Mouse (Mus musculus): Measurements from ENCODE around the gene Tigd3. TPM values are rescaled to one million over a fixed set of nuclear protein-coding genes. Genes with fewer than 3 reads are reported as not detected.

The Tigd3 gene
- polyA plus RNA-seq, 1 experiment: 1.0 TPM

GRCm38 (mm10) chr19:5907275-5907674 lies 13.3 kb upstream of the Tigd3 start:
- no peak for TF ChIP-seq FOSL1 (IDR thresholded peaks at IDR 0.05; ENCODE audit: insufficient read depth, low read length, poor library complexity, severe bottlenecking)
- no peak for TF ChIP-seq CTCF (IDR thresholded peaks at IDR 0.05; ENCODE audit: control insufficient read depth, insufficient read depth, insufficient read length)
- no peak for TF ChIP-seq CEBPB (IDR thresholded peaks at IDR 0.05; ENCODE audit: low read depth)
- H3K27me3 ChIP-seq (ENCODE audit: control insufficient read depth, insufficient read depth, insufficient read length): no peaks in the 10 kb centered on the region
- H3K36me3 ChIP-seq (ENCODE audit: control insufficient read depth, insufficient read depth): peaks cover 57% of the 10 kb centered on the region
- H3ac ChIP-seq (ENCODE audit: control insufficient read depth, insufficient read length, low read depth): no peak overlapping the region
- peaks cover 59% of the 10 kb centered on the region for H3K79me2 ChIP-seq (ENCODE audit: control insufficient read depth, insufficient read depth)
- no peak overlapping the region for H3K4me3 ChIP-seq (ENCODE audit: insufficient read depth, poor library complexity, severe bottlenecking)
- H3K79me3 ChIP-seq (ENCODE audit: low read depth): peaks cover 49% of the 10 kb centered on the region

GRCm38 (mm10) chr19:5893282-5894001 lies 507 bp downstream of the Tigd3 start:
- Histone ChIP-seq H3K27me3 (ENCODE audit: control insufficient read depth, insufficient read depth, insufficient read length) (no peaks in the 10 kb centered on the region), H3K36me3 (ENCODE audit: control insufficient read depth, insufficient read depth) (peaks cover 31% of the 10 kb centered on the region), H3K4me3 (ENCODE audit: insufficient read depth, poor library complexity, severe bottlenecking) (peak overlapping the region; percentile 28), H3K79me3 (ENCODE audit: low read depth) (no peaks in the 10 kb centered on the region), H3K79me2 (ENCODE audit: control insufficient read depth, insufficient read depth) (no peaks in the 10 kb centered on the region), H3ac (ENCODE audit: control insufficient read depth, insufficient read length, low read depth) (peak overlapping the region; percentile 76)
- TF ChIP-seq MAX (IDR thresholded peaks at IDR 0.05) (no peak), CEBPB (IDR thresholded peaks at IDR 0.05; ENCODE audit: low read depth) (no peak), FOSL1 (IDR thresholded peaks at IDR 0.05; ENCODE audit: insufficient read depth, low read length, poor library complexity, severe bottlenecking) (no peak), USF1 (IDR thresholded peaks at IDR 0.05; ENCODE audit: low read depth) (no peak), MYOD1 (IDR thresholded peaks at IDR 0.05; ENCODE audit: control insufficient read depth, insufficient read length, low read depth) (no peak), MYOG (IDR thresholded peaks at IDR 0.05; ENCODE audit: control insufficient read depth, extremely low read depth, insufficient read length) (no peak), CTCF (IDR thresholded peaks at IDR 0.05; ENCODE audit: control insufficient read depth, insufficient read depth, insufficient read length) (no peak)

GRCm38 (mm10) chr19:5892735-5893134 lies 1.2 kb downstream of the Tigd3 start:
- no peak overlapping the region for H3ac ChIP-seq (ENCODE audit: control insufficient read depth, insufficient read length, low read depth)
- peaks cover 26% of the 10 kb centered on the region for H3K36me3 ChIP-seq (ENCODE audit: control insufficient read depth, insufficient read depth)
- H3K4me3 ChIP-seq (ENCODE audit: insufficient read depth, poor library complexity, severe bottlenecking): no peak overlapping the region
- H3K79me2 ChIP-seq (ENCODE audit: control insufficient read depth, insufficient read depth): no peaks in the 10 kb centered on the region
- H3K27me3 ChIP-seq (ENCODE audit: control insufficient read depth, insufficient read depth, insufficient read length): no peaks in the 10 kb centered on the region
- H3K79me3 ChIP-seq (ENCODE audit: low read depth): no peaks in the 10 kb centered on the region
- TF ChIP-seq MYOD1 (IDR thresholded peaks at IDR 0.05; ENCODE audit: control insufficient read depth, insufficient read length, low read depth) (no peak), MAX (IDR thresholded peaks at IDR 0.05) (no peak)

DNA sequence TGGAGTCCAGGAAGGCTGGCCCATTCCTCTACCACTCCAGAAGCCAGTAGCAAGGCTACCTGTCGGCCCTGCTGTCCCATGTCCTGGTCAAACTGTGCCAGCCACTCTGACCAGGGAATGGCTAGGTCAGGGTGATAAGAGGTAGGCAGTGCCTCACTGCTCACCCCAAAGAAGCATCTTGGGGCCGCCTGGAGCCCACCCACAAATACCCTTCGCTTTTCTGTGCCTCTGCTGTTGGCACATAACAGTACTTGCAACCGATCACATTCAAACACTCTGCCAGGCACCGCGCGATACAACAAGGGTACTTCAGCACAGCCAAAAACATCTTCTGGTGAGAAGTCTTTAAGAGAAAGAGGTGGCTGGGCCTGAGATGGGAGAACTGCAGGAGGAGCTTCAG lies 1.7 kb downstream of the Tigd3 start:
- Histone ChIP-seq H3ac (ENCODE audit: control insufficient read depth, insufficient read length, low read depth) (no peak overlapping the region), H3K79me2 (ENCODE audit: control insufficient read depth, insufficient read depth) (no peaks in the 10 kb centered on the region), H3K36me3 (ENCODE audit: control insufficient read depth, insufficient read depth) (peaks cover 24% of the 10 kb centered on the region), H3K4me3 (ENCODE audit: insufficient read depth, poor library complexity, severe bottlenecking) (no peak overlapping the region), H3K79me3 (ENCODE audit: low read depth) (no peaks in the 10 kb centered on the region), H3K27me3 (ENCODE audit: control insufficient read depth, insufficient read depth, insufficient read length) (no peaks in the 10 kb centered on the region)
- no peak for TF ChIP-seq USF1 (IDR thresholded peaks at IDR 0.05; ENCODE audit: low read depth)
- TF ChIP-seq MYOG (IDR thresholded peaks at IDR 0.05; ENCODE audit: control insufficient read depth, extremely low read depth, insufficient read length): no peak
- no peak for TF ChIP-seq FOSL1 (IDR thresholded peaks at IDR 0.05; ENCODE audit: insufficient read depth, low read length, poor library complexity, severe bottlenecking)
- TF ChIP-seq CTCF (IDR thresholded peaks at IDR 0.05; ENCODE audit: control insufficient read depth, insufficient read depth, insufficient read length): no peak
- no peak for TF ChIP-seq MYOD1 (IDR thresholded peaks at IDR 0.05; ENCODE audit: control insufficient read depth, insufficient read length, low read depth)
- TF ChIP-seq CEBPB (IDR thresholded peaks at IDR 0.05; ENCODE audit: low read depth): no peak
- no peak for TF ChIP-seq MAX (IDR thresholded peaks at IDR 0.05)

DNA sequence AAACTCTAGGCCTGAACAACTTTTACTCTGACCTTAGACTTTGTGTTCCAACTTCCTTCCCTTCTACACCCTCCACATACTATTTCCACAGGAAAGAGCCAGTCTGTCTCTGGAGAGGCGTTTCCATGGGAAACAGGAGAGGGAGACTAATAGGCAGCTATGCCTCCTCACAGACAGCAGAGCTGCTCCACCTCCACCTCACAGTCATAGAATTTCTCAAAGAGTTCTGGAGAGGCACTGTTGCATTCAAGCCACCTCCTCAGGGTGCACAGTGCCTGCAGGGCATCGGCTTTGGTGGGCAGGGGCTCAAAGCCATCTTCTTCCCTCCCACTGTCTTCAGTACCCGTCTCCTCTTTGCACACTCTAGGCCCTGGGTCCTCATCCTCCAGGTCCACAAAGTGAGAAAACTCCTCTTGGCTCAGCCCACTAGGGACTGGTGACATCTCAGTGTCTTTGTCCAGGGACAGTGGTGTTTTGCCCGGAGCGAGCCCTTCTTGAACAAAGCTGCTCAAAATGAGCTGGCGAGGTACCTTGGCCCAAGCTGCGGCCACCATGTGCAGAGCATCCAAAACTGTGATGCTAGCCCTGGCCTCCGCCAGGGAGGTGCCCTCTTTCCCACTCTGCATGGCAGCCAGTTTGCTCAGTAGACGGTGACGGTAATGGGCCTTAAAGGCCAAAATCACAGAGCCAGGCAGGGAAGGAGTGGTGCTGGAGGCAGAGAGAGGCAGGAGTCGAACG lies 2.3 kb downstream of the Tigd3 start:
- Histone ChIP-seq H3K27me3 (ENCODE audit: control insufficient read depth, insufficient read depth, insufficient read length) (no peaks in the 10 kb centered on the region), H3K36me3 (ENCODE audit: control insufficient read depth, insufficient read depth) (peaks cover 18% of the 10 kb centered on the region), H3ac (ENCODE audit: control insufficient read depth, insufficient read length, low read depth) (no peak overlapping the region), H3K79me2 (ENCODE audit: control insufficient read depth, insufficient read depth) (no peaks in the 10 kb centered on the region), H3K79me3 (ENCODE audit: low read depth) (no peaks in the 10 kb centered on the region), H3K4me3 (ENCODE audit: insufficient read depth, poor library complexity, severe bottlenecking) (no peak overlapping the region)
- no peak for TF ChIP-seq USF1 (IDR thresholded peaks at IDR 0.05; ENCODE audit: low read depth)
- TF ChIP-seq CTCF (IDR thresholded peaks at IDR 0.05; ENCODE audit: control insufficient read depth, insufficient read depth, insufficient read length): no peak
- TF ChIP-seq CEBPB (IDR thresholded peaks at IDR 0.05; ENCODE audit: low read depth): no peak
- TF ChIP-seq MAX (IDR thresholded peaks at IDR 0.05): no peak
- no peak for TF ChIP-seq MYOD1 (IDR thresholded peaks at IDR 0.05; ENCODE audit: control insufficient read depth, insufficient read length, low read depth)
- no peak for TF ChIP-seq MYOG (IDR thresholded peaks at IDR 0.05; ENCODE audit: control insufficient read depth, extremely low read depth, insufficient read length)
- no peak for TF ChIP-seq FOSL1 (IDR thresholded peaks at IDR 0.05; ENCODE audit: insufficient read depth, low read length, poor library complexity, severe bottlenecking)

- Histone ChIP-seq H3K4me3 (ENCODE audit: insufficient read depth, poor library complexity, severe bottlenecking) (no peak overlapping the region), H3K79me3 (ENCODE audit: low read depth) (no peaks in the 10 kb centered on the region), H3K36me3 (ENCODE audit: control insufficient read depth, insufficient read depth) (no peaks in the 10 kb centered on the region), H3K79me2 (ENCODE audit: control insufficient read depth, insufficient read depth) (no peaks in the 10 kb centered on the region), H3K27me3 (ENCODE audit: control insufficient read depth, insufficient read depth, insufficient read length) (no peaks in the 10 kb centered on the region), H3ac (ENCODE audit: control insufficient read depth, insufficient read length, low read depth) (no peak overlapping the region)
- TF ChIP-seq MAX (IDR thresholded peaks at IDR 0.05): no peak
Measured at GRCm38 (mm10) chr19:5889211-5889610, 4.7 kb downstream of the Tigd3 start.

Measured in C2C12 (cell line).